Mouse (Mus musculus) heart, postnatal 0 days (tissue): Measurements from ENCODE around the gene Dytn. TPM values are rescaled to one million over a fixed set of nuclear protein-coding genes. Genes with fewer than 3 reads are reported as not detected.

Source experiments
- ATAC-seq: fragments of 200-750 bp; cut with Nextera tagmentation; 2 replicates; pipeline ENCODE4 v1.8.0; 2017; ENCODE audit warnings: low read depth, moderate number of reproducible peaks, moderate library complexity; ENCODE audit not compliant: insufficient read depth
- DNase-seq: peaks from one replicate; pipeline ENCODE4 v3.0.0-alpha.2; 2016; ENCODE audit warnings: low spot score
- H3K27ac ChIP-seq: fragments of 300-500 bp; sonication (generic); 2 replicates; pipeline ENCODE4 v1.5.1; 2014; ENCODE audit warnings: low read depth, mild to moderate bottlenecking
- H3K27me3 ChIP-seq: fragments of 300-500 bp; sonication (generic); 2 replicates; pipeline ENCODE4 v1.6.1; 2014; ENCODE audit warnings: low read length, mixed read lengths; ENCODE audit not compliant: control insufficient read depth, insufficient read depth
- H3K36me3 ChIP-seq: fragments of 300-500 bp; sonication (generic); replicated peaks from 2 replicates; pipeline ENCODE4 v1.6.1; 2014; ENCODE audit warnings: low read length, mixed read lengths; ENCODE audit not compliant: control insufficient read depth, insufficient read depth
- H3K4me1 ChIP-seq: fragments of 300-500 bp; sonication (generic); 2 replicates; pipeline ENCODE4 v1.6.1; 2014; ENCODE audit warnings: antibody characterized with exemption; ENCODE audit not compliant: control insufficient read depth, insufficient read depth
- H3K4me2 ChIP-seq: fragments of 300-500 bp; sonication (generic); 2 replicates; pipeline ENCODE4 v1.6.1; 2014; ENCODE audit warnings: low read depth, mild to moderate bottlenecking, low read length, moderate library complexity
- H3K4me3 ChIP-seq: fragments of 300-500 bp; sonication (generic); 2 replicates; pipeline ENCODE4 v1.5.1; 2014; ENCODE audit warnings: low read depth, low read length
- H3K9ac ChIP-seq: fragments of 300-500 bp; sonication (generic); replicated peaks from 2 replicates; pipeline ENCODE4 v1.6.1; 2014; ENCODE audit warnings: low read depth, low read length, mixed read lengths
- H3K9me3 ChIP-seq: fragments of 300-500 bp; sonication (generic); replicated peaks from 2 replicates; pipeline ENCODE4 v1.6.1; 2016; ENCODE audit warnings: low read length; ENCODE audit not compliant: control insufficient read depth
- CTCF ChIP-seq: IDR thresholded peaks from 2 replicates; pipeline ENCODE4 v1.5.1; 2016; ENCODE audit warnings: antibody characterized with exemption, control low read depth, low read depth
- EP300 ChIP-seq: IDR thresholded peaks from 2 replicates; pipeline ENCODE4 v1.6.1; 2016; ENCODE audit warnings: antibody characterized with exemption, low read depth
- WGBS: fragments of 180-500 bp; shearing (Covaris S2); extraction: QIAGEN DNeasy Blood & Tissue Kit; methylation state at CpG from one replicate; pipeline ENCODE4 v1.1.7; 2014; 5-methylcytosine and 5-hydroxymethylcytosine counted together
- polyA plus RNA-seq: library from polyadenylated mRNA; unstranded; fragments of >200 nt; fragmentation: Nextera tagmentation; extraction: Ambion mirVana; gene quantifications from 2 replicates; pipeline ENCODE4 v1.2.1, GENCODE M21; 2015
- total RNA-seq: library from RNA; depleted of rRNA; stranded (reverse); fragments of >200 nt; gene quantifications from 2 replicates; pipeline ENCODE4 v1.2.3, GENCODE M21; 2014; ENCODE audit warnings: low replicate concordance; rRNA removed

Gene Dytn
- total and polyA plus RNA-seq, 2 experiments from 2014 or later = not detected

DNA sequence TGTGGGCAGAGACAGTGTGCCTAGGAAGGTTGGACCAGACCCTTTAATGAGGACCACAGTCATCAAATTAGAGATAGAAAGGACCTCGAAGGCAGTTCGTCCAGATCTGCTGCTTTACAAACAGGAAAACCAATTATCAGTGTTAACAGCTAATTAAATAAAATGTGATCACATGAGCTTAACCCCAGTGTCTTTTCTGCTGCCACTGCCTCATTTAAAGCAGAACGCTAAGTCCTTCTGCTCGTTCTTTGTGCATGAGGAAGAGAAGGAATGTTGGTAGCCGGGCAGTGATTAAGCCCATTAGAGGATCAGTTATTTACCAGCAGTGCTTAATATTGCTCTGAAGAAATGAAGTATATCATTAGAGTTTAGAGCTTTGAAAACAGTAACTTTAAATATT, 109.9 kb downstream of the Dytn start:
- ATAC-seq = no peak
- Histone ChIP-seq H3K4me2 (no peak overlapping the region), H3K9ac (no peak overlapping the region), H3K4me3 (no peak overlapping the region), H3K9me3 (no peaks in the 10 kb centered on the region), H3K4me1 (no peaks in the 10 kb centered on the region), H3K27ac (no peak overlapping the region), H3K27me3 (no peaks in the 10 kb centered on the region), H3K36me3 (no peaks in the 10 kb centered on the region)
- no peak for DNase-seq
- TF ChIP-seq CTCF (no peak), EP300 (no peak)
- WGBS = 64% methylated on average over 5 of the region's 5 CpGs

DNA sequence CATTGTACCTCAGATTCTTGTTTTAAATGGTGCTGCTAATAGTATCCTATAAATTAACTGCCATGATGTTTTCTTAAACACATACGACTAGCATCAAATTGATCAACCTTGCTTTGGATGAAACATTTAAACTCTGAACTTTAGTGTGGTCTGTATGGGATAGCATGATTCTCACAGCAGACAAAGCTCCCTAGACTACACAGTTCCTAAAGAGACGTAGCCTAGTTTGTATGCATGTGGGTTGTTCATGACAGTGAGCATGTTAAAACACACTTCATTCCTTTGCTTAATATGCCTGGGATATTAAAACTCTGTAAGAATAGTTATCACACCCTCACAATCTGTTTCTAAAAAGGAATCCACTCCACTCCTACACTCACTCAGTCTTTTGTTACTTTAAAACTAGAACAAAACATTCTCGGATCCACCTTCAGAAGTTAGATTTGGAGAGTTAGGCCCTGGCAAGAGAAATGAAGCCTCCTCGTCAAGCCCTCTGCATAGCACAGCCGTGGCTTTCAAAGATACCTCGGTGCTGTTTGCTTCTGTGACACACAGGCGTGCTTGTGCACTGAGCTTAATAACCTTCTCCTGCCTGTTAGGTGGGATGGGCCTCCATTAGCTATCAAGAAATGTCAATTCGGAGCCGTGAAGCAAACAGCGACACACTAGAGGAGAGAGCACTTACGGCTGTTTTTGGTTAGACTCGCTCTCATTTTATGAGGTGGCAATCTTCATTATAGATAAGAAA, 112.7 kb downstream of the Dytn start:
- 59% methylated on average over 12 of the region's 12 CpGs for WGBS
- H3K27me3 ChIP-seq = no peaks in the 10 kb centered on the region
- H3K36me3 ChIP-seq = no peaks in the 10 kb centered on the region
- no peaks in the 10 kb centered on the region for H3K4me1 ChIP-seq
- no peak overlapping the region for H3K27ac ChIP-seq
- no peak for DNase-seq
- no peak overlapping the region for H3K4me3 ChIP-seq
- no peak overlapping the region for H3K4me2 ChIP-seq
- H3K9me3 ChIP-seq = no peaks in the 10 kb centered on the region
- H3K9ac ChIP-seq = no peak overlapping the region
- ATAC-seq = no peak
- no peak for TF ChIP-seq CTCF
- TF ChIP-seq EP300 = no peak

GRCm38 (mm10) chr1:63573432-63573831, 113.3 kb downstream of the Dytn start:
- TF ChIP-seq CTCF = no peak
- TF ChIP-seq EP300 = no peak
- H3K27ac ChIP-seq = no peak overlapping the region
- H3K4me1 ChIP-seq = no peaks in the 10 kb centered on the region
- ATAC-seq (no peak), DNase-seq (no peak)
- WGBS = 79% methylated on average over 6 of the region's 6 CpGs
- no peak overlapping the region for H3K9ac ChIP-seq
- no peaks in the 10 kb centered on the region for H3K9me3 ChIP-seq
- H3K27me3 ChIP-seq = no peaks in the 10 kb centered on the region
- no peak overlapping the region for H3K4me2 ChIP-seq
- no peak overlapping the region for H3K4me3 ChIP-seq
- H3K36me3 ChIP-seq = no peaks in the 10 kb centered on the region

Other genes with a start within 250 kb of the Dytn start
- 3.7 and 8.9 TPM in 2 replicates for gene Adam23, start 241.0 kb downstream of the Dytn start, total RNA-seq
- gene Adam23, start 241.0 kb downstream of the Dytn start, polyA plus RNA-seq = 0.72 and 0.74 TPM in 2 replicates
- gene Gm39653, start 71.0 kb downstream of the Dytn start, total RNA-seq = not detected in 2 replicates
- not detected in 2 replicates for gene Gm39653, start 71.0 kb downstream of the Dytn start, polyA plus RNA-seq
- gene Mdh1b, start 43.4 kb upstream of the Dytn start, total RNA-seq = not detected in 2 replicates
- gene Mdh1b, start 43.4 kb upstream of the Dytn start, polyA plus RNA-seq = not detected in 2 replicates
- gene Fastkd2, start 43.7 kb upstream of the Dytn start, total RNA-seq = 15.2 and 36.8 TPM in 2 replicates
- 46.1 and 46.6 TPM in 2 replicates for gene Fastkd2, start 43.7 kb upstream of the Dytn start, polyA plus RNA-seq
- not detected in 2 replicates for gene 4933402D24Rik, start 82.3 kb upstream of the Dytn start, total RNA-seq
- gene 4933402D24Rik, start 82.3 kb upstream of the Dytn start, polyA plus RNA-seq = 0.08 TPM in 1 of 2 replicates, not detected in the other